Mouse (Mus musculus) lung, postnatal 0 days (tissue): Measurements from ENCODE around the gene Spag6. TPM values are rescaled to one million over a fixed set of nuclear protein-coding genes. Genes with fewer than 3 reads are reported as not detected.

Source experiments
- ATAC-seq: fragments of 200-750 bp; cut with Nextera tagmentation; 2 replicates; pipeline ENCODE4 v1.8.0; 2017; ENCODE audit warnings: moderate library complexity
- DNase-seq: peaks from one replicate; pipeline ENCODE4 v3.0.0-alpha.2; 2016; ENCODE audit warnings: low spot score
- H3K27ac ChIP-seq: fragments of 300-500 bp; sonication (generic); 2 replicates; pipeline ENCODE4 v1.5.1; 2014; ENCODE audit warnings: antibody characterized with exemption, mild to moderate bottlenecking, low read length, mixed read lengths
- H3K27me3 ChIP-seq: fragments of 300-500 bp; sonication (generic); replicated peaks from 2 replicates; pipeline ENCODE4 v1.6.1; 2014; ENCODE audit warnings: low read length, mixed read lengths; ENCODE audit not compliant: insufficient read depth
- H3K36me3 ChIP-seq: fragments of 300-500 bp; sonication (generic); 2 replicates; pipeline ENCODE4 v1.6.1; 2014; ENCODE audit warnings: low read length, mixed read lengths; ENCODE audit not compliant: insufficient read depth
- H3K4me1 ChIP-seq: fragments of 300-500 bp; sonication (generic); 2 replicates; pipeline ENCODE4 v1.6.1; 2014; ENCODE audit warnings: antibody characterized with exemption, low read depth, low read length, mixed read lengths; ENCODE audit not compliant: insufficient read depth
- H3K4me2 ChIP-seq: fragments of 300-500 bp; sonication (generic); replicated peaks from 2 replicates; pipeline ENCODE4 v1.6.1; 2014; ENCODE audit warnings: low read depth, mild to moderate bottlenecking, low read length, moderate library complexity, mixed read lengths
- H3K4me3 ChIP-seq: fragments of 300-500 bp; sonication (generic); 2 replicates; pipeline ENCODE4 v1.5.1; 2014; ENCODE audit warnings: low read depth, low read length
- H3K9ac ChIP-seq: fragments of 300-500 bp; sonication (generic); replicated peaks from 2 replicates; pipeline ENCODE4 v1.6.1; 2014; ENCODE audit warnings: low read depth, mild to moderate bottlenecking
- H3K9me3 ChIP-seq: fragments of 300-500 bp; sonication (generic); 2 replicates; pipeline ENCODE4 v1.6.1; 2016; ENCODE audit warnings: low read length, mixed read lengths
- CTCF ChIP-seq: IDR thresholded peaks from 2 replicates; pipeline ENCODE4 v1.5.1; 2016; ENCODE audit warnings: antibody characterized with exemption, mild to moderate bottlenecking
- EP300 ChIP-seq: IDR thresholded peaks from 2 replicates; pipeline ENCODE4 v1.6.1; 2016; ENCODE audit warnings: antibody characterized with exemption, mild to moderate bottlenecking, control low read depth
- WGBS: fragments of 180-500 bp; shearing (Covaris S2); extraction: QIAGEN DNeasy Blood & Tissue Kit; methylation state at CpG from one replicate; pipeline ENCODE4 v1.1.7; 2014; 5-methylcytosine and 5-hydroxymethylcytosine counted together
- polyA plus RNA-seq: library from polyadenylated mRNA; unstranded; fragments of >200 nt; fragmentation: Nextera tagmentation; extraction: Ambion mirVana; gene quantifications from 2 replicates; pipeline ENCODE4 v1.2.1, GENCODE M21; 2015

Spag6 gene
- polyA plus RNA-seq, 1 experiment from 2014 or later = 0.07 TPM

DNA sequence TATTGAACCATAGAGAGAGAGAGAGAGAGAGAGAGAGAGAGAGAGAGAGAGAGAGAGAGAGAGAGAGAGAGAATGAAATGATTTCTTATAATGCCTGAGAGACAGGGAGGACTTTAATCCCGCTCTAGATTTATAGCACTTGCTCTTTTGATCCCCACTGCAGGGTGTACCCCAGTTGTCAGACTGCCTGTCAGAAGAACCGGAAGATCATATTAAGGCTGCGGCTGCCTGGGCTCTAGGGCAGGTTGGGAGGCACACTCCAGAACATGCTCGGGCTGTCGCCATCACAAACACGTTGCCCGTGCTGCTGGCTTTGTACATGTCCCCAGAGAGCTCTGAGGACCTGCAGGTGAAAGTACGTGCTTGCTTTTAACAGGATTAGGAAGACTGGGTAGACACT, 43.2 kb downstream of the Spag6 start:
- 60% methylated on average over 8 of the region's 8 CpGs for WGBS
- TF ChIP-seq EP300 (no peak), CTCF (no peak)
- H3K27me3 ChIP-seq = no peaks in the 10 kb centered on the region
- H3K4me1 ChIP-seq = no peaks in the 10 kb centered on the region
- H3K4me2 ChIP-seq = no peak overlapping the region
- H3K4me3 ChIP-seq = no peak overlapping the region
- H3K9ac ChIP-seq = no peak overlapping the region
- ATAC-seq = no peak
- no peaks in the 10 kb centered on the region for H3K36me3 ChIP-seq
- no peaks in the 10 kb centered on the region for H3K9me3 ChIP-seq
- H3K27ac ChIP-seq = no peak overlapping the region
- DNase-seq = no peak

GRCm38 (mm10) chr2:18739216-18739615, 45.4 kb downstream of the Spag6 start:
- no peak for ATAC-seq
- no peak overlapping the region for H3K4me2 ChIP-seq

DNA sequence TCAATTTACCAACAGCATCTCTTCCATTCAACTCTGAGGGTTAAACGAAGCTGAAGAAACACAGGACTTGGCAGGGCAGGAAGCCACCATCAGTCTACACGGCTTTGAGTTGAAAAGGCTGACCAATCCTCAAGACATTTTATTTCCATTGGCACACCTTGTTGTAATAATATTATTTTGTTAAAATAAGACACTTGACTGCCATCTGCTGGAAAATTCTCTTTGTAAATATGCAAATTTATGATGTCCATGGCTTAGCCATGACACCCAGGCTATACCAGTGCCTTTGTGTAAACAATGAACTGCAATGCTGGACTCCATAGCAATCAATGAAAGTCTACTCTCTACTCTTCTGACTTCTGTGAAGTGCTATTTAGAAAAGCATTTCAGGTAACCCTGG, 62.3 kb downstream of the Spag6 start:
- DNase-seq (peak; percentile 61), ATAC-seq (no peak)
- no peaks in the 10 kb centered on the region for H3K27me3 ChIP-seq
- H3K4me1 ChIP-seq = no peaks in the 10 kb centered on the region
- no peak for TF ChIP-seq EP300
- peak; percentile 16; the same call in 1 of the 2 replicates for TF ChIP-seq CTCF
- H3K9me3 ChIP-seq = no peaks in the 10 kb centered on the region
- WGBS = 42% methylated on average over 2 of the region's 2 CpGs
- no peak overlapping the region for H3K4me2 ChIP-seq
- H3K27ac ChIP-seq = no peak overlapping the region
- no peak overlapping the region for H3K4me3 ChIP-seq
- no peaks in the 10 kb centered on the region for H3K36me3 ChIP-seq
- H3K9ac ChIP-seq = no peak overlapping the region

More at GRCm38 (mm10) chr2:18739216-18739615, 45.4 kb downstream of the Spag6 start:
- no peak for DNase-seq
- WGBS = 40% methylated on average over 2 of the region's 2 CpGs
- H3K9me3 ChIP-seq = no peaks in the 10 kb centered on the region
- H3K36me3 ChIP-seq = no peaks in the 10 kb centered on the region
- H3K4me1 ChIP-seq = no peaks in the 10 kb centered on the region
- H3K27me3 ChIP-seq = no peaks in the 10 kb centered on the region
- H3K9ac ChIP-seq = no peak overlapping the region
- TF ChIP-seq CTCF = no peak
- no peak for TF ChIP-seq EP300
- H3K27ac ChIP-seq = no peak overlapping the region
- no peak overlapping the region for H3K4me3 ChIP-seq

GRCm38 (mm10) chr2:18764846-18765245, 71.0 kb downstream of the Spag6 start:
- WGBS = 60% methylated on average over 2 of the region's 2 CpGs
- H3K27ac ChIP-seq = no peak overlapping the region
- no peaks in the 10 kb centered on the region for H3K36me3 ChIP-seq
- H3K4me1 ChIP-seq = no peaks in the 10 kb centered on the region; the same call in 1 of the 2 replicates
- no peak for TF ChIP-seq EP300
- TF ChIP-seq CTCF = no peak
- no peak for ATAC-seq
- peak overlapping the region; percentile 76; the same call in 1 of the 2 replicates for H3K4me2 ChIP-seq
- no peak overlapping the region for H3K9ac ChIP-seq
- peak; percentile 35 for DNase-seq
- H3K4me3 ChIP-seq = no peak overlapping the region
- no peaks in the 10 kb centered on the region for H3K9me3 ChIP-seq
- no peaks in the 10 kb centered on the region for H3K27me3 ChIP-seq

- peak overlapping the region; percentile 99 for H3K27ac ChIP-seq
- H3K4me2 ChIP-seq = peak overlapping the region; percentile 76
- ATAC-seq = 0 out of 2 replicates have a peak, but pooled peaks have one; percentile 4
- TF ChIP-seq EP300 (no peak), CTCF (no peak)
- peak overlapping the region; percentile 96 for H3K9ac ChIP-seq
- no peaks in the 10 kb centered on the region for H3K27me3 ChIP-seq
- peak; percentile 80 for DNase-seq
- peak overlapping the region; percentile 82 for H3K4me3 ChIP-seq
- no peaks in the 10 kb centered on the region for H3K36me3 ChIP-seq
- 16% methylated on average over 12 of the region's 12 CpGs for WGBS
- H3K9me3 ChIP-seq = no peaks in the 10 kb centered on the region
- H3K4me1 ChIP-seq = no peaks in the 10 kb centered on the region; the same call in 1 of the 2 replicates
Observed at GRCm38 (mm10) chr2:18765481-18766249, 71.8 kb downstream of the Spag6 start.

DNA sequence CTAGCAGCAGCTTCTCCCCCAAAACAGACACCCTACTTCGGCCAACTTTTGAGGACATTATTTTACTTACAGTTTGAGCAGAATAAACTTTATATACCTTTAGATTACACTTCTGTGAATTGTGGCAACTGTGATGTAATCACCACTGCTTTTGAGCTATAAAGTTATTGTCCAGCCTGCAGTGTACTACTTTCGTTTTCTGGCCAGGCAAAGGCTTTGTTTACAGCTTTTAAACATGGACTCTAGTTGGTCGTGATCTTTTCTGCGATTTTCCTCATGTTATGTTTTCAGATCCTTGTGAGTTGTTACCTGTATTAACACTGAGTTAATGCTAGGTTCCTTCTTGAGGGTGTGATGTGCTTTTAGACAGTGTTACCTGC, 72.6 kb downstream of the Spag6 start:
- ATAC-seq = peak; percentile 40
- WGBS = 26% methylated on average over 4 of the region's 4 CpGs

More for the DNA sequence above, 72.6 kb downstream of the Spag6 start:
- TF ChIP-seq EP300 (no peak), CTCF (no peak)
- no peaks in the 10 kb centered on the region for H3K9me3 ChIP-seq
- peak overlapping the region; percentile 96 for H3K9ac ChIP-seq
- no peaks in the 10 kb centered on the region for H3K36me3 ChIP-seq
- H3K27ac ChIP-seq = peak overlapping the region; percentile 99
- H3K4me1 ChIP-seq = no peaks in the 10 kb centered on the region; the same call in 1 of the 2 replicates
- peak; percentile 61 for DNase-seq
- peak overlapping the region; percentile 76 for H3K4me2 ChIP-seq
- H3K27me3 ChIP-seq = no peaks in the 10 kb centered on the region
- H3K4me3 ChIP-seq = peak overlapping the region; percentile 82
